Mouse (Mus musculus) stomach, postnatal 0 days (tissue): ENCODE measurements around the gene Pltp. TPM values are rescaled to one million over a fixed set of nuclear protein-coding genes. Genes with fewer than 3 reads are reported as not detected.

Experiments used
- ATAC-seq: fragments of 200-750 bp; cut with Nextera tagmentation; 2 replicates; pipeline ENCODE4 v1.8.0; 2017; ENCODE audit not compliant: low FRiP score, low TSS enrichment
- DNase-seq: peaks from one replicate; pipeline ENCODE4 v3.0.0-alpha.2; 2016; ENCODE audit warnings: low spot score
- H3K27ac ChIP-seq: fragments of 300-500 bp; sonication (generic); replicated peaks from 2 replicates; pipeline ENCODE4 v1.5.1; 2014; ENCODE audit warnings: mild to moderate bottlenecking, control low read depth
- H3K27me3 ChIP-seq: fragments of 300-500 bp; sonication (generic); 2 replicates; pipeline ENCODE4 v1.6.1; 2014; ENCODE audit warnings: low read length; ENCODE audit not compliant: control insufficient read depth, insufficient read depth
- H3K36me3 ChIP-seq: fragments of 300-500 bp; sonication (generic); 2 replicates; pipeline ENCODE4 v1.6.1; 2014; ENCODE audit warnings: low read length, mixed read lengths; ENCODE audit not compliant: control insufficient read depth, insufficient read depth
- H3K4me1 ChIP-seq: fragments of 300-500 bp; sonication (generic); replicated peaks from 2 replicates; pipeline ENCODE4 v1.6.1; 2014; ENCODE audit warnings: antibody characterized with exemption; ENCODE audit not compliant: control insufficient read depth, insufficient read depth
- H3K4me2 ChIP-seq: fragments of 300-500 bp; sonication (generic); replicated peaks from 2 replicates; pipeline ENCODE4 v1.6.1; 2014; ENCODE audit warnings: low read depth, mild to moderate bottlenecking, control low read depth, moderate library complexity
- H3K4me3 ChIP-seq: fragments of 300-500 bp; sonication (generic); 2 replicates; pipeline ENCODE4 v1.5.1; 2014; ENCODE audit warnings: low read depth, low read length, control low read depth
- H3K9ac ChIP-seq: fragments of 300-500 bp; sonication (generic); 2 replicates; pipeline ENCODE4 v1.6.1; 2014; ENCODE audit warnings: mild to moderate bottlenecking, low read length, control low read depth, mixed read lengths
- H3K9me3 ChIP-seq: fragments of 300-500 bp; sonication (generic); 2 replicates; pipeline ENCODE4 v1.6.1; 2016; ENCODE audit warnings: low read length; ENCODE audit not compliant: control insufficient read depth
- CTCF ChIP-seq: IDR thresholded peaks from 2 replicates; pipeline ENCODE4 v1.5.1; 2016; ENCODE audit warnings: antibody characterized with exemption, low read depth, mild to moderate bottlenecking, moderate library complexity
- EP300 ChIP-seq: optimal IDR thresholded peaks from 2 replicates; pipeline ENCODE3; 2016; ENCODE audit warnings: antibody characterized with exemption
- WGBS: fragments of 180-500 bp; shearing (Covaris S2); extraction: QIAGEN DNeasy Blood & Tissue Kit; methylation state at CpG from one replicate; pipeline ENCODE4 v1.1.7; 2014; 5-methylcytosine and 5-hydroxymethylcytosine counted together
- polyA plus RNA-seq: library from polyadenylated mRNA; unstranded; fragments of >200 nt; fragmentation: Nextera tagmentation; extraction: Ambion mirVana; gene quantifications from 2 replicates; pipeline ENCODE4 v1.2.1, GENCODE M21; 2015

Gene Pltp
- polyA plus RNA-seq, 1 experiment from 2014 or later = 42.7 TPM

DNA sequence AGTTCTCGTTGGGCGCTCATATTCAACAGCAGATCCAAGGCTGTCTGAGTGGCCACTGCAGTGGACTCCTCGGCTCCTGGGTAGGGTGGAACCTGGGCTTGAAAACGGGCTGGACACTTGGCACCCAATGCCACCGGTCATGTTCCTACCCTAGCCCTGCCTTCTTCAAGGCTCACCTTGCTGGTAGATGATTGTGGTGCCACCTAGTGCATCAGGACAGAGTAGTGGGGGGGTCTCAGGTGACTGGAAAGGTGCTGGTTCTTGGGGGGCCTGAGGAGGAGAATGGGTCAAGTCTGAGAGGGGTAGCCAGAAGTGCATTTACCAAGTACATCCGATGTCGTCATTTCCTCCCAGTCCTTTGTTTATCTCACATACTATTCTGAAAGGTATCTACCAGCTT lies 40.5 kb upstream of the Pltp start:
- TF ChIP-seq EP300 (no peak), CTCF (no peak)
- DNase-seq (no peak), ATAC-seq (no peak)
- Histone ChIP-seq H3K9ac (no peak overlapping the region), H3K4me3 (no peak overlapping the region), H3K36me3 (peaks cover 69% of the 10 kb centered on the region), H3K27ac (no peak overlapping the region), H3K27me3 (no peaks in the 10 kb centered on the region), H3K9me3 (no peaks in the 10 kb centered on the region), H3K4me2 (no peak overlapping the region), H3K4me1 (no peaks in the 10 kb centered on the region)
- 86% methylated on average over 7 of the region's 7 CpGs for WGBS

DNA sequence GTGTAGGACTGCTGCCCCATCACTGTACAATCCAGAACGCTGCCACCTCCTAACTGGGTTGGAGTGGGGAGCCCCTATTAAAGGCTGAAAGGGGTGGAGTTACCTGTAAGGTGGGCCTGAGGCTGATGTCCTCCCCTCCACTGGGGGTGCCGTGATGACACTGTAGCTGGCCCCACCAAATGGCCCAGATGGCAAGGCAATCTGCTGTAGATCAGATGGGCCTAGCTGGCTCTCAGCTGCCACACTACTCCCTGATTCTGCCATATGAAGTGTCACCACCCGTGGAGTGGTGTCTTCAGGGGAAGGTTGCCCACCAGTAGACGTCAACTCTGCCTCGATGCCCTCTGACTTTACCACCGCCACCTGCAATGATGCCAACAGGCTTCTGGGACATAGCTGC lies 38.4 kb upstream of the Pltp start:
- ATAC-seq = no peak
- 93% methylated on average over 6 of the region's 6 CpGs for WGBS
- Histone ChIP-seq H3K27ac (no peak overlapping the region), H3K9ac (no peak overlapping the region), H3K4me3 (no peak overlapping the region), H3K27me3 (no peaks in the 10 kb centered on the region), H3K36me3 (peaks cover 68% of the 10 kb centered on the region), H3K4me2 (no peak overlapping the region), H3K9me3 (no peaks in the 10 kb centered on the region), H3K4me1 (no peaks in the 10 kb centered on the region)
- TF ChIP-seq CTCF = no peak
- no peak for TF ChIP-seq EP300
- DNase-seq = no peak

DNA sequence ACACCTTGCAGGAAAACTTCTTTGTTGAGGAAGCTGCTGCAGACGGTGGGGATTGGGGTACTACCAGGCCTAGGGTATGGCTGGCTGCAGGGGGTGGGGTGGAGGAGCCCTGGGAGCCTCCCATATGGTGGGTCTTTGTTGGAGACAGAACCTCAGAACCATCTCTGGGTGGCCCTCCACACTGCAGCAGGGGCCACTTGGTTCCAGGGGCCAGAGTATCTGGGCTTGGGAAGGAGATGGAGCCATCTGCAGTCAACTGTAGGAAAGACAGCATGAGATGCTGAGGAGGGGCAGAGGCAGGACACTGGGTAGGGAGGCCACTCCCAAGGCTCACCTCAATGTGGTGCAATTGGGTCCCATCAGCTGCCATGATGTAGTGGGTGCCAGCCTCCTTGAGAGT lies 37.1 kb upstream of the Pltp start:
- TF ChIP-seq CTCF (peak; percentile 34), EP300 (no peak)
- Histone ChIP-seq H3K4me3 (no peak overlapping the region), H3K9me3 (no peaks in the 10 kb centered on the region), H3K4me1 (no peaks in the 10 kb centered on the region), H3K36me3 (peaks cover 74% of the 10 kb centered on the region), H3K27ac (no peak overlapping the region), H3K9ac (no peak overlapping the region), H3K27me3 (no peaks in the 10 kb centered on the region), H3K4me2 (no peak overlapping the region)
- no peak for ATAC-seq
- 77% methylated on average over 1 of the region's 1 CpGs for WGBS
- no peak for DNase-seq

DNA sequence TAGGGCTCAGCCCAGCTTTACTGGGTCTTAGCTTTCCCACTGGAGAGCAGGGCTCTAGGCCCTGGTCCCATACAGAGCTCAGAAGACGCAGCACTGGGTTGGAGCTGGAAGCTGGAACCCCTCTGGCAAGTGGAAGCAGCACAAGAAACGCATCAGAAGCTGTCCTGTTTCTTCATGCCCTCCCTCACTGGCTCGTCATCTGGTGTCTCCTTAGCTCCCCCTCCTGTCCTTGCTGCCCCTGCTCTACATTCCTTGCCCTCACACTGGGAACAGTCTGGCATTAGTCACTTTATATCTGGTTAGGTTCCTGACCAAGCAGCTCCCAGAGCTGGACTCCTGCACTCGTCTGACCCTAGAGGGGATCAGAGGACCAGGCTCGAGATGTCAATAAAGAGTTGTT lies 36.5 kb upstream of the Pltp start:
- Histone ChIP-seq H3K4me1 (no peaks in the 10 kb centered on the region), H3K9me3 (no peaks in the 10 kb centered on the region), H3K9ac (no peak overlapping the region), H3K4me3 (no peak overlapping the region), H3K27ac (no peak overlapping the region), H3K4me2 (no peak overlapping the region), H3K27me3 (no peaks in the 10 kb centered on the region), H3K36me3 (peaks cover 78% of the 10 kb centered on the region)
- no peak for TF ChIP-seq EP300
- peak; percentile 46 for TF ChIP-seq CTCF
- no peak for ATAC-seq
- 55% methylated on average over 5 of the region's 5 CpGs for WGBS
- DNase-seq = no peak

DNA sequence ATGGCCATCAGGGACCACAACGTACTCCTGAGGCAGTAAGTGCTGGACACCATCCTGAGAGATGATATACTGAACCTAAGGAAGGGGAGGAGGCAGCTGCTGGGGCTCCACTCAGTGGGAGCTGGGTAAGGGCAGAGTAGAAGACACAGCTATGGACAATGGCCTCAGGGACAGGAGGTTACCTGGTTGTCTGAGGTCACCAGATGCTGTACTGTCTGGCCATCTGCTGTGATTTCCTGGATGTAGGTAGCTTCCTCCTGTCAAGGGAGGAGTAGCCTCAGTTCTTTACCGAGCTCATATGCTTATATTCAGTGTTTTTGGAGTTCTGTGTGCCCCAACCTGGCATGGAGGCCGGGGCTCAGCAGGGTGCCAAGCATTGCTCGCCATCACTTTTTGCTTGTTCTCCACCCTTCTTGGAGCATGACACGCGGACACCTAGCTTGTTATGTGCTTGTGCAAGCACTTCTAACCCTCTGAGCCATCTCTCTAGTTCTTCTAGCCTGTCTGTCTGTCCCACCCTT lies 35.2 kb upstream of the Pltp start:
- TF ChIP-seq CTCF (no peak), EP300 (no peak)
- H3K27ac ChIP-seq = no peak overlapping the region
- DNase-seq = no peak
- no peaks in the 10 kb centered on the region for H3K9me3 ChIP-seq
- ATAC-seq = no peak
- peaks cover 76% of the 10 kb centered on the region for H3K36me3 ChIP-seq
- H3K4me2 ChIP-seq = no peak overlapping the region
- H3K4me1 ChIP-seq = no peaks in the 10 kb centered on the region
- no peak overlapping the region for H3K4me3 ChIP-seq
- no peaks in the 10 kb centered on the region for H3K27me3 ChIP-seq
- no peak overlapping the region for H3K9ac ChIP-seq
- WGBS = 85% methylated on average over 6 of the region's 6 CpGs

DNA sequence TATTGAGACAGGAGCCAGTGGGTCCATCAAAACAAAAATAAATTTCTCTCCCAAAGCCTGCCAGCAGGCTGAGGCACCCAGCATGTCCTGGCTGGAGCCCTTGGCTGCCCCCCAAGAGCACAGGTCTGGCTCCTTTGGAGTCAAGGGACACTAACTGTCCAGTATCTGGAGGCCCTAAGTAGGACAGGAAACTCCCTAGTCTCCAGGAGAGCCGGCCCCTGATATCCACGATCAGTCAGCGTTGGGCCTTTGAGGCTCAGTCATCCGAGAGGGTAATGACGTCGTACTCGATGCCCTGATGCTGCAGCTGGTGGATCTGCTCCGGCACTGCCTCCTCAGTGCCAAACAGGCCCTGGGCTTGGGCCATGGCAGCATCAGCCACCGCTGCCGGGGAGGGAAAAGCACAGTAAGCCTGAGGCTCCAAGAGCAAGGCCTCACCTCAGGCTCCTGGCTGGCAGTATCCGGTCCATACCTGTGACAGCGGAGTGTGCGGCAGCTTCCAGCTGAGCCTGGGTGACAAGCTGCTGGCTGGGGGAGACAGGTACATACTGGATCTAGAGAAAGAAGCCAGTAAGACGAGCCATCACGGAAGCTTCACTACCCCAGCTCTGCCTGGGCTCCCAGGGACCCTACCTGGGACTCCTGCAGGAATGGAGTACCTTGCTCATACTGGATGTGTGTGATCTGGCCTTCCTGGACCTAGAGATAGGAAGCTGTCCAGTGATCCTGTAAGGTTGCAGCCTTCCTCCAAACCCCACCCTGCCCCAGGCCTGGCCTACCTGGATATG lies 34.6 kb upstream of the Pltp start:
- ATAC-seq = no peak
- Histone ChIP-seq H3K36me3 (peaks cover 77% of the 10 kb centered on the region), H3K27me3 (no peaks in the 10 kb centered on the region), H3K9me3 (no peaks in the 10 kb centered on the region), H3K9ac (no peak overlapping the region), H3K4me1 (no peaks in the 10 kb centered on the region), H3K27ac (no peak overlapping the region), H3K4me3 (no peak overlapping the region), H3K4me2 (no peak overlapping the region)
- TF ChIP-seq EP300 (no peak), CTCF (no peak)
- no peak for DNase-seq
- 86% methylated on average over 15 of the region's 15 CpGs for WGBS
